Mouse (Mus musculus): Measurements from ENCODE around the gene Kncn. TPM values are rescaled to one million over a fixed set of nuclear protein-coding genes. Genes with fewer than 3 reads are reported as not detected.

Gene Kncn
- total and polyA plus RNA-seq, 3 experiments = not detected

- no peaks in the 10 kb centered on the region for H3K79me2 ChIP-seq (replicated peaks; ENCODE audit: control insufficient read depth, insufficient read depth, low read length)
- no peaks in the 10 kb centered on the region for H3K36me3 ChIP-seq (ENCODE audit: control insufficient read depth, insufficient read depth, low read length)
- TF ChIP-seq EP300 (IDR thresholded peaks at IDR 0.05; ENCODE audit: insufficient read depth, low read depth, low read length) (no peak), POLR2A (IDR thresholded peaks at IDR 0.05; ENCODE audit: insufficient read depth, low read depth, low read length) (no peak), CTCF (IDR thresholded peaks at IDR 0.05) (no peak)
- H3K27ac ChIP-seq = no peak overlapping the region
- 33% methylated on average over 1 of the region's 1 CpGs for WGBS
- H3K4me3 ChIP-seq = no peak overlapping the region
- H3K4me1 ChIP-seq (ENCODE audit: control insufficient read depth, insufficient read depth, low read length) = peaks cover 3% of the 10 kb centered on the region
- intact Hi-C loops (cut with DNase I) = no loop called here
- DNase-seq = no peak
- H3K9ac ChIP-seq (ENCODE audit: low read depth, low read length) = no peak overlapping the region
- no peaks in the 10 kb centered on the region for H3K27me3 ChIP-seq (ENCODE audit: control insufficient read depth, insufficient read depth, low read length)
Observed at GRCm38 (mm10) chr4:115881183-115881582, 3.0 kb upstream of the Kncn start.

DNA sequence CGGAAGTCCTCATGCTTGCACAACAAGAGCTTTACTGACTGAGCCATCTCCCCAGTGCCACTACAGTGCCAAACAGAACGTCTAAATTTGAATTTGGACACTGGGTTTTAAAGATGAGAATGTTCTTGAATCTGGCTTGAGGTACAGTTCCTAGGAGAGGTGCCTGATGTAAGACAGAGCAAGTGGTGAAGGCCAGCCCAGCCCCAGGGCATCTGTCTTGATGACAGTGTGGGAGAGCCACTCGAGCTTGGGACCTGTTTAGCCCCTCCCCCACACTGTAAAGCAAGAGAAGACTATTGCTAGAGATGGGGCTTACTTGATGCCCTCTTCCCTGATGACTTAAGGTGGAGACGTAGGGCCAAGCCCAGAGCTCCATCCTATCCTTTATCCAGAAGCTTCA, 2.0 kb upstream of the Kncn start:
- Histone ChIP-seq H3K4me3 (no peak overlapping the region), H3K4me1 (ENCODE audit: control insufficient read depth, insufficient read depth, low read length) (peaks cover 3% of the 10 kb centered on the region), H3K79me2 (replicated peaks; ENCODE audit: control insufficient read depth, insufficient read depth, low read length) (no peaks in the 10 kb centered on the region), H3K27ac (no peak overlapping the region), H3K36me3 (ENCODE audit: control insufficient read depth, insufficient read depth, low read length) (no peaks in the 10 kb centered on the region), H3K9ac (ENCODE audit: low read depth, low read length) (no peak overlapping the region), H3K27me3 (ENCODE audit: control insufficient read depth, insufficient read depth, low read length) (no peaks in the 10 kb centered on the region)
- TF ChIP-seq EP300 (IDR thresholded peaks at IDR 0.05; ENCODE audit: insufficient read depth, low read depth, low read length) = no peak
- TF ChIP-seq POLR2A (IDR thresholded peaks at IDR 0.05; ENCODE audit: insufficient read depth, low read depth, low read length) = no peak
- TF ChIP-seq CTCF (IDR thresholded peaks at IDR 0.05) = no peak
- intact Hi-C loops (cut with DNase I) = no loop called here
- WGBS = 50% methylated on average over 4 of the region's 4 CpGs
- no peak for DNase-seq

- TF ChIP-seq CTCF (IDR thresholded peaks at IDR 0.05) = no peak
- TF ChIP-seq EP300 (IDR thresholded peaks at IDR 0.05; ENCODE audit: insufficient read depth, low read depth, low read length) = no peak
- no peak for TF ChIP-seq POLR2A (IDR thresholded peaks at IDR 0.05; ENCODE audit: insufficient read depth, low read depth, low read length)
- H3K9ac ChIP-seq (ENCODE audit: low read depth, low read length) = no peak overlapping the region
- peaks cover 7% of the 10 kb centered on the region for H3K27me3 ChIP-seq (ENCODE audit: control insufficient read depth, insufficient read depth, low read length)
- DNase-seq = no peak
- H3K79me2 ChIP-seq (replicated peaks; ENCODE audit: control insufficient read depth, insufficient read depth, low read length) = no peaks in the 10 kb centered on the region
- 70% methylated on average over 3 of the region's 3 CpGs for WGBS
- H3K4me1 ChIP-seq (ENCODE audit: control insufficient read depth, insufficient read depth, low read length) = peaks cover 2% of the 10 kb centered on the region
- no peaks in the 10 kb centered on the region for H3K36me3 ChIP-seq (ENCODE audit: control insufficient read depth, insufficient read depth, low read length)
- H3K27ac ChIP-seq = no peak overlapping the region
- intact Hi-C loops (cut with DNase I) = no loop called here
- H3K4me3 ChIP-seq = no peak overlapping the region
Observed at GRCm38 (mm10) chr4:115885846-115886245, 1.6 kb downstream of the Kncn start.

GRCm38 (mm10) chr4:115886875-115887274, 2.7 kb downstream of the Kncn start:
- no peak for DNase-seq
- TF ChIP-seq CTCF (IDR thresholded peaks at IDR 0.05) (no peak), EP300 (IDR thresholded peaks at IDR 0.05; ENCODE audit: insufficient read depth, low read depth, low read length) (no peak), POLR2A (IDR thresholded peaks at IDR 0.05; ENCODE audit: insufficient read depth, low read depth, low read length) (no peak)
- intact Hi-C loops (cut with DNase I) = no loop called here
- H3K79me2 ChIP-seq (replicated peaks; ENCODE audit: control insufficient read depth, insufficient read depth, low read length) = no peaks in the 10 kb centered on the region
- no peaks in the 10 kb centered on the region for H3K36me3 ChIP-seq (ENCODE audit: control insufficient read depth, insufficient read depth, low read length)
- no peak overlapping the region for H3K4me3 ChIP-seq
- 59% methylated on average over 1 of the region's 1 CpGs for WGBS
- peaks cover 7% of the 10 kb centered on the region for H3K27me3 ChIP-seq (ENCODE audit: control insufficient read depth, insufficient read depth, low read length)
- peaks cover 2% of the 10 kb centered on the region for H3K4me1 ChIP-seq (ENCODE audit: control insufficient read depth, insufficient read depth, low read length)
- H3K27ac ChIP-seq = no peak overlapping the region
- no peak overlapping the region for H3K9ac ChIP-seq (ENCODE audit: low read depth, low read length)

DNA sequence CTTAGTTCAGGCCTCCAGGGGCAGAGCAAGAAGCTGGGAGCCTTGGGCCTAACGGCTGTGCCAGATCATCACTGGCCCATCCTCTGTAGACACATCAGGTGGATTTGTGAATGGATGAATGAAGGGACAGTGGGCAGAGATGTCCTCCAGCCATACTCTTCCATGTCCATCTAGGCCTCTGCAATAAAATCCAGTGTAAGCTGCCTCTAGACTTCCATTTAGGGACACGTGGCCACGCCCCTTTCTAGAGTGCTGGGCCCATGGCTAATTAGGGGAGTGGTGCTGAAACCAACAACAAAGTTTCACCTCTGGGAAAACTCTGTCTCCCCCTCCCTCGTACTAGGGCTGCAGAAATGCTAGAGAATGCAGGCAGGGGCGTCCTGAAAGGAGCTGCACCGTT, 5.9 kb downstream of the Kncn start:
- 16% methylated on average over 6 of the region's 6 CpGs for WGBS
- H3K9ac ChIP-seq (ENCODE audit: low read depth, low read length) = no peak overlapping the region
- TF ChIP-seq EP300 (IDR thresholded peaks at IDR 0.05; ENCODE audit: insufficient read depth, low read depth, low read length) (no peak), CTCF (IDR thresholded peaks at IDR 0.05) (no peak), POLR2A (IDR thresholded peaks at IDR 0.05; ENCODE audit: insufficient read depth, low read depth, low read length) (no peak)

GRCm38 (mm10) chr4:115890553-115890952, 6.4 kb downstream of the Kncn start, which contains the start of gene 6430628N08Rik:
6430628N08Rik (plus strand) TSS chr4:115890665.
- Histone ChIP-seq H3K79me2 (replicated peaks; ENCODE audit: control insufficient read depth, insufficient read depth, low read length) (no peaks in the 10 kb centered on the region), H3K9ac (ENCODE audit: low read depth, low read length) (no peak within 1 kb of the TSS), H3K36me3 (ENCODE audit: control insufficient read depth, insufficient read depth, low read length) (no peaks in the 10 kb centered on the region), H3K27ac (no peak within 1 kb of the TSS), H3K27me3 (ENCODE audit: control insufficient read depth, insufficient read depth, low read length) (peaks cover 7% of the 10 kb centered on the region), H3K4me3 (no peak within 1 kb of the TSS), H3K4me1 (ENCODE audit: control insufficient read depth, insufficient read depth, low read length) (peaks cover 2% of the 10 kb centered on the region)
- intact Hi-C loops (cut with DNase I) = no loop called here
- TF ChIP-seq CTCF (IDR thresholded peaks at IDR 0.05) (no peak), POLR2A (IDR thresholded peaks at IDR 0.05; ENCODE audit: insufficient read depth, low read depth, low read length) (no peak), EP300 (IDR thresholded peaks at IDR 0.05; ENCODE audit: insufficient read depth, low read depth, low read length) (no peak)
- 2% methylated on average over 31 of the region's 31 CpGs for WGBS
- no peak for DNase-seq

More for the DNA sequence above, 5.9 kb downstream of the Kncn start:
- intact Hi-C loops (cut with DNase I) = no loop called here
- DNase-seq = no peak
- no peak overlapping the region for H3K27ac ChIP-seq
- peaks cover 7% of the 10 kb centered on the region for H3K27me3 ChIP-seq (ENCODE audit: control insufficient read depth, insufficient read depth, low read length)
- H3K4me1 ChIP-seq (ENCODE audit: control insufficient read depth, insufficient read depth, low read length) = peaks cover 2% of the 10 kb centered on the region
- H3K4me3 ChIP-seq = no peak overlapping the region
- H3K79me2 ChIP-seq (replicated peaks; ENCODE audit: control insufficient read depth, insufficient read depth, low read length) = no peaks in the 10 kb centered on the region
- no peaks in the 10 kb centered on the region for H3K36me3 ChIP-seq (ENCODE audit: control insufficient read depth, insufficient read depth, low read length)

All from heart, adult 2 months (tissue).